9 mouse cellular contexts compared by ENCODE assay signal in genomic region chr11:84775560-84775959, GRCm38 (mm10). TPM values are rescaled to one million over a fixed set of nuclear protein-coding genes. Genes with fewer than 3 reads are reported as not detected.
DNase-seq lines count a peak whose midpoint lies in the region; ATAC-seq and TF ChIP-seq lines count a peak whose summit lies in the region.
"Had no signal": no experiment of that assay in that cellular context is flagged by ENCODE, and none has a peak within 500 bp of the region (broad histone marks: within the 10 kb centered on the region; RNA-seq: fewer than 3 reads in every experiment).

No protein-coding gene starts in this region.

- H3K9me3 ChIP-seq in stomach, embryonic 14.5 days (ENCODE audit: control insufficient read depth, low read depth, low read length), result no peaks in the 10 kb centered on the region
- H3K9me3 ChIP-seq in stomach, postnatal 0 days (ENCODE audit: control insufficient read depth, low read length), result no peaks in the 10 kb centered on the region
- H3K9me3 ChIP-seq in forebrain, embryonic 13.5 days (replicated peaks), result no peaks in the 10 kb centered on the region
- H3K9me3 ChIP-seq in midbrain, embryonic 11.5 days (ENCODE audit: control insufficient read depth, low read length), result no peaks in the 10 kb centered on the region

- H3K4me1 ChIP-seq in stomach, embryonic 14.5 days (ENCODE audit: control insufficient read depth, insufficient read depth, low read length), result 0 out of 2 replicates have a peak, but pooled peaks cover 4% of the 10 kb centered on the region
- no peaks in the 10 kb centered on the region for H3K4me1 ChIP-seq in stomach, postnatal 0 days (replicated peaks; ENCODE audit: control insufficient read depth, insufficient read depth)
- peaks cover 46% of the 10 kb centered on the region for H3K4me1 ChIP-seq in forebrain, embryonic 13.5 days
- H3K4me1 ChIP-seq in midbrain, embryonic 11.5 days (ENCODE audit: control insufficient read depth, insufficient read depth, low read length), result peaks cover 22% of the 10 kb centered on the region

- WGBS in stomach, embryonic 14.5 days, result 4% methylated on average over 4 of the region's 4 CpGs
- WGBS in stomach, postnatal 0 days, result under 1% methylated on average over 4 of the region's 4 CpGs
- WGBS in forebrain, embryonic 13.5 days, result 2% methylated on average over 4 of the region's 4 CpGs
- 1% methylated on average over 4 of the region's 4 CpGs for WGBS in midbrain, embryonic 11.5 days

- no peak for TF ChIP-seq CTCF in stomach, postnatal 0 days (IDR thresholded peaks at IDR 0.05; ENCODE audit: low read depth)

- no peak overlapping the region for H3K4me2 ChIP-seq in stomach, embryonic 14.5 days (replicated peaks; ENCODE audit: low read depth, low read length)
- no peak overlapping the region for H3K4me2 ChIP-seq in stomach, postnatal 0 days (replicated peaks; ENCODE audit: low read depth)
- H3K4me2 ChIP-seq in forebrain, embryonic 13.5 days, result peak overlapping the region; percentile 19
- H3K4me2 ChIP-seq in midbrain, embryonic 11.5 days, result no peak overlapping the region

- no peak overlapping the region for H3K4me3 ChIP-seq in stomach, embryonic 14.5 days (ENCODE audit: low read depth, low read length)
- H3K4me3 ChIP-seq in stomach, postnatal 0 days (ENCODE audit: low read depth, low read length), result no peak overlapping the region
- no peak overlapping the region for H3K4me3 ChIP-seq in forebrain, embryonic 13.5 days
- no peak overlapping the region for H3K4me3 ChIP-seq in midbrain, embryonic 11.5 days (ENCODE audit: low read depth, low read length)

- 0 out of 2 replicates have a peak, but pooled peaks have one; percentile 33 for ATAC-seq in stomach, embryonic 14.5 days (ENCODE audit: insufficient number of reproducible peaks, insufficient read depth, low FRiP score, low read depth)
- ATAC-seq in stomach, postnatal 0 days (ENCODE audit: low FRiP score, low TSS enrichment), result no peak
- ATAC-seq in forebrain, embryonic 13.5 days, result peak; percentile 65
- ATAC-seq in midbrain, embryonic 11.5 days (ENCODE audit: low FRiP score), result peak; percentile 54; the same call in 1 of the 2 replicates

- H3K36me3 ChIP-seq in stomach, embryonic 14.5 days (ENCODE audit: control insufficient read depth, insufficient read depth, low read length), result no peaks in the 10 kb centered on the region
- H3K36me3 ChIP-seq in stomach, postnatal 0 days (ENCODE audit: control insufficient read depth, insufficient read depth, low read length), result no peaks in the 10 kb centered on the region
- H3K36me3 ChIP-seq in forebrain, embryonic 13.5 days (ENCODE audit: poor library complexity, severe bottlenecking), result no peaks in the 10 kb centered on the region
- no peaks in the 10 kb centered on the region for H3K36me3 ChIP-seq in midbrain, embryonic 11.5 days (ENCODE audit: control insufficient read depth, insufficient read depth, low read length)

- H3K9ac ChIP-seq in stomach, embryonic 14.5 days (replicated peaks; ENCODE audit: low read depth, low read length), result no peak overlapping the region
- H3K9ac ChIP-seq in stomach, postnatal 0 days (ENCODE audit: low read length), result no peak overlapping the region
- H3K9ac ChIP-seq in forebrain, embryonic 13.5 days, result no peak overlapping the region; the same call in 1 of the 2 replicates
- H3K9ac ChIP-seq in midbrain, embryonic 11.5 days (ENCODE audit: low read length), result no peak overlapping the region

- no peak for TF ChIP-seq EP300 in stomach, postnatal 0 days (optimal IDR thresholded peaks at IDR 0.05)

- no peak for DNase-seq in stomach, postnatal 0 days (ENCODE audit: low spot score)
- DNase-seq in midbrain, embryonic 11.5 days (ENCODE audit: low spot score, missing footprints), result no peak
- no peak for DNase-seq in spleen, adult 18-20 months
- no peak for DNase-seq in urinary bladder, postnatal 14 days (ENCODE audit: low spot score)
- no peak for DNase-seq in adrenal gland, postnatal 4 days (ENCODE audit: low spot score in 2 of 2)
- DNase-seq: heart, adult 18-20 months; lung, postnatal 14 days had no signal

- 0 out of 2 replicates have a peak, but pooled peaks cover 9% of the 10 kb centered on the region for H3K27me3 ChIP-seq in stomach, embryonic 14.5 days (ENCODE audit: control insufficient read depth, insufficient read depth, low read length)
- H3K27me3 ChIP-seq in stomach, postnatal 0 days (ENCODE audit: control insufficient read depth, insufficient read depth, low read length), result no peaks in the 10 kb centered on the region
- peaks cover 88% of the 10 kb centered on the region for H3K27me3 ChIP-seq in forebrain, embryonic 13.5 days
- peaks cover 4% of the 10 kb centered on the region; the same call in 1 of the 2 replicates for H3K27me3 ChIP-seq in midbrain, embryonic 11.5 days (ENCODE audit: control insufficient read depth, insufficient read depth, low read length)

- no peak overlapping the region for H3K27ac ChIP-seq in stomach, embryonic 14.5 days (ENCODE audit: low read length)
- no peak overlapping the region for H3K27ac ChIP-seq in stomach, postnatal 0 days (replicated peaks)
- H3K27ac ChIP-seq in forebrain, embryonic 13.5 days, result no peak overlapping the region; the same call in 1 of the 2 replicates
- no peak overlapping the region; the same call in 1 of the 2 replicates for H3K27ac ChIP-seq in midbrain, embryonic 11.5 days (ENCODE audit: low read depth, low read length)

RNA-seq across cellular contexts. Expression of gene Mrm1, which starts 43.8 kb away (rescaled TPM):
- polyA plus RNA-seq in stomach, embryonic 14.5 days (2014; fragmentation: Nextera tagmentation; extraction: Ambion mirVana), result 11.0 and 11.3 TPM in 2 replicates
- 9.0 and 10.3 TPM in 2 replicates for polyA plus RNA-seq in stomach, postnatal 0 days (2015; fragmentation: Nextera tagmentation; extraction: Ambion mirVana)
- 8.9 and 12.3 TPM in 2 replicates for polyA plus RNA-seq in forebrain, embryonic 13.5 days (2015; fragmentation: Nextera tagmentation; extraction: Ambion mirVana)
- 10.3 and 11.4 TPM in 2 replicates for polyA plus RNA-seq in midbrain, embryonic 11.5 days (2014; fragmentation: Nextera tagmentation; extraction: Ambion mirVana)
- 10 to 100 TPM; 24.5 to 26.0 TPM for total RNA-seq in adrenal gland, postnatal 4 days (2021)

RNA-seq across cellular contexts. Expression of gene Dhrs11, which starts 53.2 kb away (rescaled TPM):
- 11.7 and 12.9 TPM in 2 replicates for polyA plus RNA-seq in stomach, embryonic 14.5 days (2014; fragmentation: Nextera tagmentation; extraction: Ambion mirVana)
- polyA plus RNA-seq in stomach, postnatal 0 days (2015; fragmentation: Nextera tagmentation; extraction: Ambion mirVana), result 10.7 and 12.3 TPM in 2 replicates
- 3.6 and 3.8 TPM in 2 replicates for polyA plus RNA-seq in forebrain, embryonic 13.5 days (2015; fragmentation: Nextera tagmentation; extraction: Ambion mirVana)
- polyA plus RNA-seq in midbrain, embryonic 11.5 days (2014; fragmentation: Nextera tagmentation; extraction: Ambion mirVana), result 12.2 and 12.6 TPM in 2 replicates
- total RNA-seq in adrenal gland, postnatal 4 days (2021), result 10 to 100 TPM; 35.4 to 39.2 TPM
